Mouse (Mus musculus) forebrain, embryonic 15.5 days (tissue): ENCODE measurements around the gene Ugt1a6b. TPM values are rescaled to one million over a fixed set of nuclear protein-coding genes. Genes with fewer than 3 reads are reported as not detected.

Experiments
- ATAC-seq: fragments of 200-750 bp; cut with Nextera tagmentation; replicated peaks from 2 replicates; pipeline ENCODE4 v1.8.0; 2017; ENCODE audit warnings: mild to moderate bottlenecking, moderate TSS enrichment, moderate library complexity
- H3K27ac ChIP-seq: fragments of 300-500 bp; sonication (generic); replicated peaks from 2 replicates; pipeline ENCODE4 v1.5.1; 2015; ENCODE audit warnings: mild to moderate bottlenecking, inconsistent platforms
- H3K27me3 ChIP-seq: fragments of 300-500 bp; sonication (generic); 2 replicates; pipeline ENCODE4 v1.6.1; 2015; ENCODE audit warnings: inconsistent platforms
- H3K36me3 ChIP-seq: fragments of 300-500 bp; sonication (generic); 2 replicates; pipeline ENCODE4 v1.6.1; 2015; ENCODE audit warnings: mild to moderate bottlenecking, inconsistent platforms
- H3K4me1 ChIP-seq: fragments of 300-500 bp; sonication (generic); 2 replicates; pipeline ENCODE4 v1.6.1; 2015; ENCODE audit warnings: inconsistent platforms
- H3K4me2 ChIP-seq: fragments of 300-500 bp; sonication (generic); replicated peaks from 2 replicates; pipeline ENCODE4 v1.6.1; 2015; ENCODE audit warnings: mild to moderate bottlenecking, inconsistent platforms
- H3K4me3 ChIP-seq: fragments of 300-500 bp; sonication (generic); 2 replicates; pipeline ENCODE4 v1.5.1; 2015; ENCODE audit warnings: mild to moderate bottlenecking, inconsistent platforms
- H3K9ac ChIP-seq: fragments of 300-500 bp; sonication (generic); replicated peaks from 2 replicates; pipeline ENCODE4 v1.6.1; 2015; ENCODE audit warnings: mild to moderate bottlenecking, inconsistent platforms
- H3K9me3 ChIP-seq: fragments of 300-500 bp; sonication (generic); 2 replicates; pipeline ENCODE4 v1.6.1; 2016; ENCODE audit warnings: inconsistent platforms
- WGBS: fragments of 180-500 bp; shearing (Covaris S2); methylation state at CpG from one replicate; pipeline ENCODE4 v1.1.7; 2015; ENCODE audit warnings: mixed read lengths; 5-methylcytosine and 5-hydroxymethylcytosine counted together
- polyA plus RNA-seq: library from polyadenylated mRNA; unstranded; fragments of >200 nt; fragmentation: Nextera tagmentation; extraction: Ambion mirVana; gene quantifications from 2 replicates; pipeline ENCODE4 v1.2.1, GENCODE M21; 2015

The Ugt1a6b gene
- polyA plus RNA-seq, 1 experiment from 2014 or later = 2.3 TPM

GRCm38 (mm10) chr1:88255989-88256754 is 153.1 kb downstream of the Ugt1a6b start:
- Histone ChIP-seq H3K4me3 (no peak overlapping the region), H3K36me3 (peaks cover 11% of the 10 kb centered on the region), H3K27ac (no peak overlapping the region), H3K4me1 (no peaks in the 10 kb centered on the region), H3K4me2 (no peak overlapping the region), H3K27me3 (no peaks in the 10 kb centered on the region), H3K9me3 (peaks cover 43% of the 10 kb centered on the region), H3K9ac (no peak overlapping the region)
- 82% methylated on average over 13 of the region's 13 CpGs for WGBS
- no peak for ATAC-seq

GRCm38 (mm10) chr1:88256886-88257663 is 154.0 kb downstream of the Ugt1a6b start:
- Histone ChIP-seq H3K27ac (no peak overlapping the region), H3K36me3 (peaks cover 19% of the 10 kb centered on the region), H3K9me3 (peaks cover 41% of the 10 kb centered on the region), H3K4me2 (no peak overlapping the region), H3K27me3 (no peaks in the 10 kb centered on the region), H3K4me3 (no peak overlapping the region), H3K4me1 (no peaks in the 10 kb centered on the region), H3K9ac (no peak overlapping the region)
- WGBS = 82% methylated on average over 10 of the region's 10 CpGs
- ATAC-seq = no peak

- Histone ChIP-seq H3K36me3 (peaks cover 25% of the 10 kb centered on the region), H3K4me1 (no peaks in the 10 kb centered on the region), H3K27me3 (no peaks in the 10 kb centered on the region), H3K27ac (no peak overlapping the region), H3K4me3 (no peak overlapping the region), H3K9ac (no peak overlapping the region), H3K9me3 (peaks cover 35% of the 10 kb centered on the region), H3K4me2 (no peak overlapping the region)
- no peak for ATAC-seq
- WGBS = 82% methylated on average over 6 of the region's 6 CpGs
Observed at GRCm38 (mm10) chr1:88257681-88258080, 154.6 kb downstream of the Ugt1a6b start.

GRCm38 (mm10) chr1:88258361-88258760 is 155.3 kb downstream of the Ugt1a6b start:
- peaks cover 32% of the 10 kb centered on the region for H3K9me3 ChIP-seq
- 74% methylated on average over 6 of the region's 6 CpGs for WGBS

GRCm38 (mm10) chr1:88258881-88259642 is 156.0 kb downstream of the Ugt1a6b start:
- ATAC-seq = peak; percentile 2

More at GRCm38 (mm10) chr1:88258361-88258760, 155.3 kb downstream of the Ugt1a6b start:
- Histone ChIP-seq H3K9ac (no peak overlapping the region), H3K4me2 (no peak overlapping the region), H3K4me3 (no peak overlapping the region), H3K36me3 (peaks cover 32% of the 10 kb centered on the region), H3K4me1 (no peaks in the 10 kb centered on the region), H3K27me3 (no peaks in the 10 kb centered on the region), H3K27ac (no peak overlapping the region)
- ATAC-seq = no peak

GRCm38 (mm10) chr1:88259643-88260024 is 156.6 kb downstream of the Ugt1a6b start:
- H3K4me1 ChIP-seq = no peaks in the 10 kb centered on the region
- ATAC-seq = peak; percentile 4; the same call in 1 of the 2 replicates
- WGBS = 82% methylated on average over 4 of the region's 4 CpGs
- no peak overlapping the region for H3K9ac ChIP-seq
- peaks cover 45% of the 10 kb centered on the region for H3K36me3 ChIP-seq
- no peak overlapping the region for H3K4me2 ChIP-seq
- H3K27me3 ChIP-seq = no peaks in the 10 kb centered on the region
- peaks cover 23% of the 10 kb centered on the region for H3K9me3 ChIP-seq
- no peak overlapping the region for H3K27ac ChIP-seq
- no peak overlapping the region for H3K4me3 ChIP-seq

More at GRCm38 (mm10) chr1:88258881-88259642, 156.0 kb downstream of the Ugt1a6b start:
- Histone ChIP-seq H3K27me3 (no peaks in the 10 kb centered on the region), H3K27ac (no peak overlapping the region), H3K9ac (no peak overlapping the region), H3K4me1 (no peaks in the 10 kb centered on the region), H3K9me3 (peaks cover 27% of the 10 kb centered on the region), H3K36me3 (peaks cover 39% of the 10 kb centered on the region), H3K4me3 (no peak overlapping the region), H3K4me2 (no peak overlapping the region)
- WGBS = 81% methylated on average over 8 of the region's 8 CpGs

GRCm38 (mm10) chr1:88260114-88260513 is 157.1 kb downstream of the Ugt1a6b start:
- Histone ChIP-seq H3K27ac (no peak overlapping the region), H3K9ac (no peak overlapping the region), H3K36me3 (peaks cover 49% of the 10 kb centered on the region), H3K4me2 (no peak overlapping the region), H3K4me3 (no peak overlapping the region), H3K4me1 (no peaks in the 10 kb centered on the region), H3K27me3 (no peaks in the 10 kb centered on the region), H3K9me3 (peaks cover 18% of the 10 kb centered on the region)
- peak; percentile 1; the same call in 1 of the 2 replicates for ATAC-seq
- WGBS = 86% methylated on average over 6 of the region's 6 CpGs

GRCm38 (mm10) chr1:88260604-88261377 is 157.7 kb downstream of the Ugt1a6b start:
- WGBS = 83% methylated on average over 10 of the region's 10 CpGs
- no peaks in the 10 kb centered on the region for H3K4me1 ChIP-seq
- peaks cover 12% of the 10 kb centered on the region for H3K9me3 ChIP-seq
- H3K27ac ChIP-seq = no peak overlapping the region
- ATAC-seq = no peak
- H3K36me3 ChIP-seq = peaks cover 56% of the 10 kb centered on the region
- H3K27me3 ChIP-seq = no peaks in the 10 kb centered on the region
- H3K4me3 ChIP-seq = no peak overlapping the region
- no peak overlapping the region for H3K4me2 ChIP-seq
- H3K9ac ChIP-seq = no peak overlapping the region

GRCm38 (mm10) chr1:88261706-88262105 is 158.7 kb downstream of the Ugt1a6b start:
- WGBS = 90% methylated on average over 7 of the region's 7 CpGs

GRCm38 (mm10) chr1:88262255-88262654 is 159.2 kb downstream of the Ugt1a6b start:
- ATAC-seq = no peak
- WGBS = 85% methylated on average over 4 of the region's 4 CpGs
- no peak overlapping the region for H3K9ac ChIP-seq
- peaks cover 71% of the 10 kb centered on the region for H3K36me3 ChIP-seq
- H3K4me1 ChIP-seq = no peaks in the 10 kb centered on the region
- H3K27me3 ChIP-seq = no peaks in the 10 kb centered on the region
- H3K27ac ChIP-seq = no peak overlapping the region
- no peak overlapping the region for H3K4me3 ChIP-seq
- no peak overlapping the region for H3K4me2 ChIP-seq
- 0 out of 2 replicates have a peak, but pooled peaks cover 5% of the 10 kb centered on the region for H3K9me3 ChIP-seq

More at GRCm38 (mm10) chr1:88261706-88262105, 158.7 kb downstream of the Ugt1a6b start:
- Histone ChIP-seq H3K9me3 (0 out of 2 replicates have a peak, but pooled peaks cover 5% of the 10 kb centered on the region), H3K4me2 (no peak overlapping the region), H3K27me3 (no peaks in the 10 kb centered on the region), H3K27ac (no peak overlapping the region), H3K36me3 (peaks cover 65% of the 10 kb centered on the region), H3K4me3 (no peak overlapping the region), H3K4me1 (no peaks in the 10 kb centered on the region), H3K9ac (no peak overlapping the region)
- ATAC-seq = no peak

GRCm38 (mm10) chr1:88262961-88263360 is 159.9 kb downstream of the Ugt1a6b start:
- H3K4me2 ChIP-seq = no peak overlapping the region
- peaks cover 78% of the 10 kb centered on the region for H3K36me3 ChIP-seq
- 75% methylated on average over 6 of the region's 6 CpGs for WGBS
- ATAC-seq = no peak
- no peaks in the 10 kb centered on the region for H3K4me1 ChIP-seq
- no peaks in the 10 kb centered on the region for H3K9me3 ChIP-seq
- no peak overlapping the region for H3K27ac ChIP-seq
- H3K4me3 ChIP-seq = no peak overlapping the region
- no peak overlapping the region for H3K9ac ChIP-seq
- no peaks in the 10 kb centered on the region for H3K27me3 ChIP-seq
